Mouse (Mus musculus) CD4-positive helper T cell, adult 2 months (primary cell): ENCODE data around the gene Prkce.

ENCODE experiments used
- DNase-seq: peaks from one replicate; pipeline ENCODE4 v3.0.0-alpha.2; 2012; ENCODE audit warnings: low read depth, missing footprints, low spot score

The Prkce gene

DNA sequence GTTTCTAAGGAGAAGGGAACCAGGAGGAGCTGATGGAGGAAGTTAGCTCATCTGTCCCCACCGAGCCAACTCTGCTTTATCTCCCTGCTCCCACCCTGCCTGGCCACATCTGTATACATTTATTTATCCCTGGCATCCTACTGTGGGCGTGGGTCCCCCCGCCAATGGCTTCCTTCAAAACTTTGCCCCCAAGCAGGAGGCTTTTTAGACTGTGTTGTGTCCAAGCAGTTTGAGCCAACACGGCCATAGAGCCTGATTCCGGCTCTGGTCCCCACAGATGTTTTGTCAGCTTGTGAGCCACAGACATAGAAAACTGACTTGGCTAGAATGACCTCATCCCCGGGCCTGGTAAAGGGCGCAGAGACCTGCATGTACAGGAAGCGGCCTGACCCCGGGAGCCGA, 89.1 kb downstream of the Prkce start:
- DNase-seq, result no peak

DNA sequence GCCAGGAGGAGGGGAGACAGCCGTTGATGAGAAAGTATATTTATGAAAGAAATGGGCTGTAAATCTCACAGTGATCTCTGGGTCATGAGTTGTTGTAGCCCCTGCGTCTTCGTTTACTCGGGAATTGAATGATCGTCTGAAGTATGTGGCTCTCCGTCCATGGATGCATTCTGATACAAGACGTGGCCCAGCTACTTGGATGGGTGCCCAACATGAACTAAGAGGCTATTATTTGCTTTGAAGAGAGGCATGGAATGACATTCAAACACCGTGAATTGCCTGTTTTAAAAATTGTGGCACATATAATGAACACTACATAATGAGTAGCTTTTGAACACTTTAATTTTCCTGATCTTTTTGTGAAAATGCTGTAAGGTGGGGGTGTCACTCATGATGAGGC, 93.5 kb downstream of the Prkce start:
- no peak for DNase-seq

DNA sequence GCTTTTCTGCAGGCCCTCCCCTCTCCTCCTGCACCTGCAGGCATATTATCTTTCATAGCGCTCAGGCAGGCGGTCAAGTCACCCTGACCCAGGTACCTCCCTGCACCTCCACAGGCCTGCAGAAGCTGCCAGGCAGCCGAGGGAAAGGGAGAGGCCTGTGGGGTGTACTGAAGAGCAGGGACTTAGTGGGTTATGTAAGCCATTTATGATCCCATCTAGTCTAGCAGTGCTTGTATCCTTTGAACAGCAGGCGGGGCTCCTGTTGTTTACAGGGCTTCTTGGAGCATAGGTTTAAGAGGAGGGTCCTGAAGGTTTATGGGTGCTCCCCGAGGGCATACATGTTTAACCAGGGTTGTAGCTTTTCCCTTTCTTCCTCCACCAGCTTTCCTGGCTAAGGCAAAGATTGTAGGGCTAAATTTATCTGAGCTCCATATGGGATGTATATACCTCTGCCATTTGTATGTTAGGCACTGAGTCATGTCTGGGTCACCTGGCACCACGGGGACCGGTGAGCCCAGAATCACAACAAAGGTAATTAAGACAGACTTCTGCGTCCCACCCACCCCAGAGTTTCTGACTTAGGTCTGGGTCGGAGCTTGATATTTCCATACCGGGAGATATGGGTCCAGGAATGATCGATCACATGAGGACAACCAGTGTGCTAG, 96.5 kb downstream of the Prkce start:
- DNase-seq, result no peak

DNA sequence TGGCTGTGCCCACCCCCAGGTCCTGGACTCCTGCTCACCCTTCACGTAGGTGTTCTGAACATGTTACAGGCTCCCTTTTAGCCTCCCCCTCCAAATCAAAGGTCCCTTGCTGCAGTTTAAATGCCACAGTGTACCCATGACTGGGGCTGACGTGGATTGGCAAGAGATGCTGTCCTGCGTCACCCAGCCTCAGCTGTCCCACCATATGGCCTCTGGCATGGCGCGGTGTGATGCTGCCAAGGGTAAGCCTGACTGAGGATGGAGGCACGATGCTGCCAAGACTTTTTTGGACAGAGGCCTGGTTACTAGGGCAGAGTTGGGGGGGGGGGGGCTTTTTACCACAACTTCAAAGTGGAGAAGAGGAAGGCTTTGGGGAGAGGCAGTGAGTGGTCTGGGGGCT, 98.5 kb downstream of the Prkce start:
- DNase-seq, result no peak

DNA sequence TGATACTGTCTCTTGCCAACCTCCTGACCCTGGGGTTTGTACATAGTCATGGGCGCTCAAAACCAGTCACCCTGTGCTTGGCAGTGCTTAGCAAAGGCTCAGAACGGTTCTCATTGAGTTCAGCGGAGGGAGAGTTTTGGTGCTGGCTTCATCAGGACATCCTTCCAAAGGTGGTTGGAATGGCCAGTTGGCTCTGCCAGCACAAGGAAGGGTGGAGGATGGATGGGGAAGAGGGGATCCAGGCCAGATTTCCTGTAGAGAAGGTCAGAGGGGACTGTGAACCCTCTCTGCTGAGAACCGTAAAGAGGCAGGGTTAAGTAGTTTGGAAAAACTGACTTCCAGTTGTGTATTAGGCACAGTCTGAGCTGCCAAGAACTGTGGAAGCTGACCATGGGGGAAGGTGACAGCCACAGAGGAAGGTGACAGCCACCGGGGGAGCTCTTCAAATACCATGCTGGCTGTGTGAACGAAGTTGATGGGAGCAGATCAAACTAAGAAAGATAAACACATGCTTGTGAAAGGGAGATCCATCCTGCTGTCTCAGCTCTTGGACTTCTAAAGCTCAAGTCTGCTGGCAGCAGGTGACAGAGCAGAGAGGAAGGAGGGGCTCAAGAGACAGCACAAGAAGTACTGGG, 99.7 kb downstream of the Prkce start:
- no peak for DNase-seq

DNA sequence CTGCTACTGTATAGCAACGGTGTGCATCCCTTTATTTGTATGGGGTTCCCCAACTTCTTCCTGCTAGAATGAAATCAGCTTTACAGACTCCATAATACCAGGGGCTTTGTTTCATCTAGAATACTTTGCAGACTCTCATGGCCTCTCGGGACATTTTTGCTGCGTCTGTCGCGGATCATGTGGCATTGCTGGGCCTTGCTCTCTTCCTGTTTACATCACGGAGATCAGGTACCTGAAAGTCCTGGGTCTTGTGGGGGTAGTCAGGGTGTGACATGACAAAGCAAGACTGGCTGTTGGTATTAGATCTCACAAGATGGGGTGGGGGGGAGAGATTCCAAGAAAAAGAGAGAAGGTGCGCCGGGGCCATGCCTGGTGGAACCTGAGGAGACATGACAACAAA, 102.1 kb downstream of the Prkce start:
- DNase-seq, result no peak

DNA sequence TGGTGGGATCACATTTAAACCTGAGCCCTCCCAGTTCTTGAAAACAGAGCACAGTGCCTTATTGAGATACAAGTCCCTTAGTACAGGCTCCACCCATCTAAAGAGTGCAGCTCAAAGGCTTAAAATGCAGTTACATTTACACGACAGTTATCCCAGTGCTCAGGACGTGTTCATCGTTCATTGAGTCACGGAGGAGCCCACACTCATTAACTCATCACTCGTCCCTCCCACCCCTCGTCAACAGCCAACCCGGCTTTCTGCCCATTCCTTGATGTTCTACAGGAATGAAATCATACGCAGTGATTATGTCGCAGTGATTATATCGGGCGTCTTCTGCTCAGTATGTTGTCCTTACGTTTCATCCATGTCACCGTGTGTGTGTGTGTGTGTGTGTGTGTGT, 102.9 kb downstream of the Prkce start:
- no peak for DNase-seq

DNA sequence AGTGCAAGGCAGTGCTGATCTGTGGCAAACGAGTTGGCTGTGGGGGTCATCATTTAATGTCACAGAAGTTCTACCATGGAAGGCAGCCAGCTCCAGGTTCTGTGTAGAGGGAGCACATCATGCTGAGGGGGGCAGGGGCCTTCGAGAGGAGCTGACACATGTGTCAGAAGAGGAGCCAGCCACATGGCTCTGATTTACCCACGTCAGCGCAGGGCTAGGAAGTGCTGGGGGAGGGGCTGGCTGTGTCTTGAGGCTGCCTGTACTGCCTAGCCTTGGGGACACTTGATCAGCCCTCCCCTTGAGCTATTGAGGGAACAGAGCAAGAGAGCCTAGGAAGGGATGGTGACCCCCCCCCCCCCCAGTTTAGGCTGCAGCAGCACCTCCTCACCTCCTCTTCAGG, 103.7 kb downstream of the Prkce start:
- DNase-seq, result no peak

DNA sequence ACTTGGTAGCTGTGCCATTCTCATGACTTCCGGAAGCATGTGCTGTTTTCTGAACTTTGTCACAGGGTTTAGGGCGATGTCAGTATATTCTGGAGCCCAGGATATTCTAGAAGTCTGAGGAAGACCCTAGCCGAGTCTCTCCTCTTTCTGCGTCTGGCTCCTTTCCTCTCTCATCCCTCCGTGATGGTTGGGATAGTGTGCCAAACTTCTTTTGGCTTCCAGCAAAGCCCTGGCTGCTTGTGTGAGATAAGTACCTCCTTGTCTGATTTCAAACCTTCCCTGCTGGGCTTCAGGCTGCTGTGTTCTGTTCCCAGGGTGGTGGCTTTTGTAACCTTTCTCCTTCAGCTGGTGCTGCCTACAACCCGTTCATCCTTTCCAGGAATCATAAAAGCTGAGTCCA, 105.4 kb downstream of the Prkce start:
- no peak for DNase-seq

DNA sequence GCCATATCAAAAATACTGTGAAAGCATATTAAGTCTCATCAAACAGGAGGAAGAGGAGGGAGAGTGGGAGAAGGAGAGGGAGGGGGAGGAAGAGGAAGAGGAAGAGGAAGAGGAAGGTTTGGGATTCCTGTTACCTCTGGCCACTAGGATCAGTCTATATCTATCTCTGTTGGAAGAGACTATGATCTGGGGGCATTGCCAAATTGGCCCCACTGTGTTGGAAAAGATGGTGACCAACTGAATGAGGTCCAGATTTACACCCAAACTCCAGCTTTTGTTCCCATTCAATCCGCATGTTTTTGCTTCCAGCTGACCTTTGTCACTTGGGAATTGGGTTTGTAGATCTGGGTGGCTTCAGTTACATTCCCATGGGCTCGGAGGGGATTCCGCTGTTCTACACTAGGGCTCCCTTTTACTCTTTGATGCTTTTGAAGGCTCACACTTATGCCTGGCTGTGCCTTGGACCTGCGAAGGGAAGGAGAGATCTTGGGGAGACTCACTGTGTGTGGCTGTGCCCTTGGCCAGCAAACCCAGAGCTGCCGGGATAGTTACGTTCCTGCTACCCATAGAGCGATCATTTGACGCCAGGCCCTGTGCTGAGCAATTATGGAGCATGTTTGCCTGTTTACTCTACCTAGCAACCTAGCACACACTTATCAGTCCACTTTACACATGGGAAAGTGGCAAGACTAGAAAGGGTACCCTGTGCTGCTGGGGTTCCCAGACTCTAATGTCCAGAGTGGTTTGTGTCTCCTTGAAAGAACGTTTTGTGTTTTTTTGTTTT, 106.2 kb downstream of the Prkce start:
- no peak for DNase-seq

DNA sequence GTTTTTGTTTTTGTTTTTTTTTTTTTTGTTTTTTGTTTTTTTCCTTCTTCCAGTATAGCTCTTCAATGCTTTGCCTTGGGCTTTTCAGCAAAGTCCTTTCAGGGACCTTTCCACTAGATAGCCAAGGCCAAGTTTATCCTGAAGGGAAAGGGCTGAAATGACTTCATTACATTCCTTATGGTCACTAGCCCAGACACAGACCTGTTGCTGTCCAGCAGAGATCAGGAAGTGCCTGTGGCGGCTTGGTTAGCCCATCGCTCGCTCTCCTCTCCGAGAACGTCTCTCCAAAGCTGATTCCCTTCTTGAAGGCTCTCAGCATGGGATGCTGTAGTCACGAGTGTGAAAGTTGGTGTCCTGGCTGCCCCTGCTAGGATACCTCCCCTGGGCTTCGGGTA, 106.8 kb downstream of the Prkce start:
- DNase-seq, result no peak

DNA sequence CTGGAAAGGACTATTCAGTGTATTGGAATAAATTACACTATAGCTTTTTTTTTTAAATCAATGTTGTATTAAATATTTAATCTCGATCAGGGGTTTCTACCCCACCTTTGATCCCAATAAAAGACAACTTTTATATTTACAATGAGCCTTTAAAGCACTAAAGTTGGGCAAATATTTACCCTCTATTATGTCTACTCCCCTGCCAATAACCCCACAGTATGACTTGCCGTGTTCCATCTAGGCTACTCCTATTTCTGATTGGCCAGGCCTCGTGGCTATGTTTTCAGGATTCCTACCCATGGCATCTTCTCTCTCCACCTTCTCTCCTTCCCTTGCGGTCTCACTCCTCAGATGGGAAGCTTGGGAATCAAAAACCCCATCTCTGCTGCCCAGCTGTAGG, 108.8 kb downstream of the Prkce start:
- DNase-seq, result no peak

DNA sequence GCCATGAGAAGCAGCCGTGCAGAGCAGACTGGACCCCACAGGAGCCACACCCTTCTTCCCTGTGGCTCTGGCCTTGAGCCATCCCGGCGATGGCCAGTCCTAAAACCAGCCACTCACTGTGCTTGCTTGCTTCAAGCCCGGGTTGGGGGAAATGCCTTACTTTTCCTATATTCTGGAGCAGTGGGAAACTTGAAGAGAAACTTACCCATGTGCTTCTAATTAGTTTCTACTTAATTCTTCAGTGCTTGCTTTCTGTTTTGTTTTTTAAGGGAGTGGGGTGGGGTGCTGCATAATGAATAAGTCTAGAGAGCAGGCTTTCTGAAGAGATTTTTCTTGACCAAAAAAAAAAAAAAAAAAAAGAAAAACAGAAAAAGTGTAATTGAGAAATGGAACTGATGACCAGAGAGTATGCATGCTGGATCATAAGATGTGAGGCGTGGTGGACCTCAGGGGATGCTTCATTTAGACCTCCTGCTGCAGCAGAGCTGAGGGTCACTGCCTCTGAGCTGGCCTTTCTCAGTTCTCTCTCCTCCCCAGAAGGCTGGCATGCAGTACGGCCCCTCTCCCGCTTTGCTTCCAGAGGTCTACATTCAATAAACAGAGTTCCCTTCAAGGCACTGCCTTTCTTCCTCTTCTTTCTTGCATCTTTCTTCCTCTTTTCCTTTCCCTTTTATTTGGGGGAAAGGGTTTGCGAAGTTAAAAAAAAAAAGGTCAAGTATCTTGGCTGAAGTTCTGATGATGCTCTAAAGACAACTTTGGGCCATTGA, 109.6 kb downstream of the Prkce start:
- no peak for DNase-seq

DNA sequence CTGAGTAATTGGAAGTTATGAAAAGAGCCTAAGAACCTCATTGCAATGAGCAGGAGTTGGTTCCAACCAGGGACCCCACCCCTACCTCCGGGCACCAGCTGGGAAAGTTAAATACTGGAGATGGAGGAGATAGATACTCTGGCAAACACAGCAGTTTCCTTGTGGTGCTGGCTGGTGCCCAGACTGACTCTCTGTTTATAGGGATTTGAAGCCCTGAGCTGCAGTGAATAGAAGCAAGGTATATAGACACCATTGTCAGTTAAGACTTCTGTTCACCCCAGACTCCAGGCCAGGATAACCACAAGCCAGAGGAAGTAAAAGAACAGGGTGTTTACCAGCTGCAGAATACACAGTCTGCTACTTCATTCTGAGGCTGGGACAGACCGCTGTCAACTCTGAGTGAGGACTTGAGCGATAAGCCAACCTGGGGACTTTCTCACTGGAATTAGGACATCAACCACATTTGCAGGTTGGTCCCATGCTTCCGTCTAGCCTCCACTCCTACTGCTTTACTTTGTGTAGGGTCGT, 110.5 kb downstream of the Prkce start:
- DNase-seq, result no peak

DNA sequence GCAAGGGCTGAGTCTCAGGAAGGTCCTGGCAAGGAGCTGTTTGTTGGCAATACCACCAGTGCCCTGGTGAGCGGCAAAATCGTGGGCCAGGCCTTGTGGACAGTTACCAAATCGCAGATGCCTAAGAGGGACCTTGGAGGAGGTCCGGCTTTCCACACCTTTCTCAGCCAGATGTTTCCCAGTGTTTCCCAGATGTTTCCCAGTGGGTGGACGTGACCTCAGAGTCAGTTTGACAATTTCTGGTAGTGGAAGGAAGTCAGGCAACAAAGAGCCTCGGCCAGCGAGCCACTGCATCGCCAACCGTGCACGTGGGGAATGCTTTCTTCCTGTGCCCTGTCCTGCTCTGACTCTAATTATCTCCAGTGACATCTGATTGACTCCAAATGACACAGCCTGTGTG, 112.2 kb downstream of the Prkce start:
- DNase-seq, result no peak

DNA sequence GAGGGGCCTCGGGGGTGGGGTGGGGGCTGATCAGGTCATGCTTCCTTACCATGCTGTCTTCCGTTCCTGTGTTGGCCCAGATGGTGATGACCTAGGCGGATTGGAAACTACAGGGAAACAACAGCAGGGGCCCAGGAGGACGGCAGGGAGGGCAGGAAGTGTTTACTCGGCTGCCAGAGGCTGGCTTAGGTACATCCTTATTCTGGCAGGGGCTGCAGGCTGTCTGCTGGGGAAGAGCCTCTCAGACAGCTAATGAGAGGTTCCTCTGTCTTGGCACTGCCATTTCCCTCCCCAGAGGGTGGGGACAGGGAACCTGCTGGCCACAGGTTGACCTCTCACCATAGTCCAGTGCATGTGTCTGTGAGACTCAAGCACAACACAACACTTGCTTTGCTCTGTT, 116.2 kb downstream of the Prkce start:
- DNase-seq, result no peak

DNA sequence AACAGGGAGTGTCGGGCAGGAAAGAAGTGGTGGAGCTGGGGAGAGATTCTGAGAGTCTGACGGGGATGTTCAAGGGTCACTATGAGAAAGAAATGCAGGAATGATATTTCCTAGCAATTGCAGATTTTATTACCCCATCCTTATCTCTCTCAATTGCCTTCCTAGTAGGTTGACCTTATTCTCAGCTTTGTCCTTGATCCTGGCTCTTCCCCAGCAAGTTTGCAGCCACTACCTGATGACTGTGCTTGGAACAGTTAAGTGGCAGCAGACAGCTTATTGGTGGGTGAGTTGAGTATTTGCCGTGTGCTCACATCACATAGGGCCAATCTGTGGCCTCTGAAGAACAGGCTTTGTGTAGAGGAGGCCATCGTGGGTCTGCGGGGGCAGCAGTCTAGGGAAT, 117.5 kb downstream of the Prkce start:
- no peak for DNase-seq

DNA sequence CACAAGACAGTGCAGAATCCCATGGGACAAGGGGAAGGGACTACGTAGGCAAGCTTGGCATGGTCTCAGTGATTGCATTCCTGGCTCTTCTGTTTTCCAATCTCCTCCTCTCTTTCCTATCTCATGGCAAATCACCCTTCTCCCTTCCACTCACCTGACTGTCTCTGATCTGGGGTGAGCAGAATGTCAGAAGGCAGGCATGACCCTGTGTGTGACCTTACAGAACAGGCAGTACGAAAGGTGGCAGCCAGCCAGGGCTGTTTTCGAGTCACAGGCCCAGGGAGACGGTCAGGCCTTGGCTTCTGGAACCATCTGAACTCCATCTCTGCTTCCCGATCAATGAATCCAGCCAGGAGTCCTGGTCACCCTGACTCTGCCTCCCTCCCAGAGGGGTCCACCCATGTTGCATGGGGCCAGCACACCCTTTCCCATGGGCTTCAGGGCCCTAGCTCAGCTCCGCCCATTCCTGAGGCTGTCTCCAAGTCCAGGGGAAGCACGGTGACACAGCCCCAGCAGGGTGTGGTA, 119.2 kb downstream of the Prkce start:
- DNase-seq, result no peak

DNA sequence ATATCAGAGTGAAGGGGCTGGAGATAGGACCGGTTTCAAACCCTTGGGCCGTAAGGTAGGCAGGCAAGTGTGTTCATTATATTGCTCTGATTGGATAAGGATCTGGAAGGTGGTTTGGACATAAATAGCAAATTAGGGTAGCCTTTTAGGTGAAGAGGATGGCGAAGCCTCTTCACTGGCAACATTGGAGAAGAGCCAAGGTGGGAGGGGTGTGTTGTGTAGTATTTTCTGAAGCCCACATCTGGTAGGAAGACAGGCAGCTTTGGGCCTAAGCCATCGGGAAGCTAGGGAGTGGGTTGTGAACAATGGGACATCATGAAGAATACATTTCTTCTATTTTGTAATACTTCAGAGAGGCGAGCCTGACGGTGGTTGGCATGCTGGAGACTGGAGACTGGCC, 125.1 kb downstream of the Prkce start:
- no peak for DNase-seq

DNA sequence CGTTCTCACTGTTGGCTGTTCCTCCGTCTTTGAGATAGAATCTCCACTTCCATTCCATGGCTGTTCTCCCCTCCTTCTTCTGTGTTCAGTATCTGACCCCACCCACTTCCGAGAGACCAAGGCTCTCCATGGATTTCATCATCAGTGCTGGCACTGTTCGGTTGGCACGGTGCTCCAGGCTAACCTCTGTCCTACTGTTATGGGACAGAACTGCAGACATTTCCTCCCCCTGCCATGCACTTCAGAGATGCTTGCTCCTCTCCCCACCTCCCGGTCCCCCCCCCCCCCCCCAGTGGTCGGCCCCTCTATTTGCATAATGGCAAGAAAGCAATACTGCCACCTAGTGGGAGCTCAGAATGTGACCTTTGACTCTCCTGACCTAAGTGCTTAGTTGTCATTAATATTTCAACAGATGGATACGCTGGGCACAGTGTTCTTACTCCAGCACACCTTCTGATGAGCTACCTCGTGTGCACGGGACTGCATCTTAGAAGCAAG, 125.7 kb downstream of the Prkce start:
- peak; percentile 77 for DNase-seq

DNA sequence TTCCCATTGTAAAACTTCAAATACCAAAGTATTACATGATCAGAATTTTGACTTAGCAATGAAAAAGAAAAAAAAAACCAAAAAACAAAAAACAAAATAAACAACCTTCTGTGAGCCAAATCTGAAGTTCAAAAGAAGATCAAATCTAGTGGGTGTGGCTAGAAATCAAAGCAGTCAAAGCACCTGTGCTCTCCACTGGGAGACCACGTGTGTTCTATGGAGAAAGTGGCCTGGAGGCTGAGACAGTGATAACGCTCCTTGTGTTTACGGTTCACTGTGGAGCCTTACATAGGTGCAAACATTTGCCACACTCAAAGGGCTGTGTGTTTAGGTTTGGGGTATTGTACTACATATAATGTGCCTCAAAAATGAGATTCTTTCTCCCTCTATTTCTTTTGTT, 132.0 kb downstream of the Prkce start:
- DNase-seq, result peak; percentile 62
